Mouse (Mus musculus): ENCODE data around the gene AC129217.1. TPM values are rescaled to one million over a fixed set of nuclear protein-coding genes. Genes with fewer than 3 reads are reported as not detected.

AC129217.1 gene
- polyA plus RNA-seq, 1 experiment from 2014 or later, result not detected

DNA sequence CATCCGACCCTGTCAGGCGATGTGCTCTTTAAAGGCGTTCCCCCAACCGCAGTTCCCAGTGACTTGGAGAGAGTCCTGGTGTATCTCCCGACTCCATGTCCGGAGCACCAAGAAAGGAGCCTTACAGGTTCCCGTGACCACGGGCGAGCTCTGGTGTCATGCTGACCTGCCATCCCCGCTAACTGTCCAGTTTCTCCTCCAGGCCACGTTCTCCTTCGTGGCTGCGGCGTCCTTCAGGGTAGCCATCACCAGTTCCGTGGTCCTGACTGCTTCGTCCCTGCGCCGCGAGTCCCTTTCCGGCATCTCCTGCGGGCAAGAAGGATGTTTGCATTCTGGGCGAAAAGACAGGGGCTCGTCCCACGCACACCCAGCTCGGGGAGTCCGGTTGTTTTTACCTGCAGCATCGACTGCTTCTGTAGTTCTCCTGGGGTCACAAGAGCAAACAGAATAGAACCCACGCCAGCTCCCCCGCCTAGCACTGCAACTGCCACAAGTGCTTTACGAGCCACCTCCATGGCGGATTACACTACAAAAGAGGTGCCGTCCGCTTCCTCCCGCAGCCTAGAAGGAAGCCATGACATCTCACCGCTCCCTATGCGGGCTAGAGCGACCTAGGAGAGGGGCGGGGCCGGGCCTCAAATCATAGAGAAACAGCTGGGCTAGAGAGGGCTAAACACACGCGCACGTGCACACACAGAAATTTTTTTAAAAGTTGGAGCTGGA is 50.9 kb downstream of the AC129217.1 start, which contains the start of gene Uqcc3:
Uqcc3 (minus strand) TSS at position 613 of the 723 bp plus-strand sequence.
- WGBS, result under 1% methylated on average over 42 of the region's 42 CpGs
- no peaks in the 10 kb centered on the region for H3K9me3 ChIP-seq
- H3K36me3 ChIP-seq, result peaks cover 27% of the 10 kb centered on the region
- H3K9ac ChIP-seq, result peak within 1 kb of the TSS; percentile 79
- peak within 1 kb of the TSS; percentile 71 for H3K4me3 ChIP-seq
- peak; percentile 89 for ATAC-seq (ENCODE audit: insufficient number of reproducible peaks, low FRiP score, low TSS enrichment, low read depth)
- H3K4me2 ChIP-seq, result peak within 1 kb of the TSS; percentile 65
- H3K27ac ChIP-seq, result peak within 1 kb of the TSS; percentile 88
- H3K27me3 ChIP-seq, result no peaks in the 10 kb centered on the region
- peaks cover 10% of the 10 kb centered on the region; the same call in 1 of the 2 replicates for H3K4me1 ChIP-seq

- WGBS, result 15% methylated on average over 3 of the region's 3 CpGs
- peak overlapping the region; percentile 71 for H3K4me3 ChIP-seq
- peak overlapping the region; percentile 88 for H3K27ac ChIP-seq
- H3K9ac ChIP-seq, result peak overlapping the region; percentile 79; the same call in 1 of the 2 replicates
- H3K36me3 ChIP-seq, result peaks cover 23% of the 10 kb centered on the region
- ATAC-seq (ENCODE audit: insufficient number of reproducible peaks, low FRiP score, low TSS enrichment, low read depth), result no peak
- H3K4me2 ChIP-seq, result peak overlapping the region; percentile 65
- H3K4me1 ChIP-seq, result peaks cover 10% of the 10 kb centered on the region; the same call in 1 of the 2 replicates
- no peaks in the 10 kb centered on the region for H3K9me3 ChIP-seq
- no peaks in the 10 kb centered on the region for H3K27me3 ChIP-seq
Measured at GRCm38 (mm10) chr19:8881034-8881392, 51.4 kb downstream of the AC129217.1 start.

GRCm38 (mm10) chr19:8883616-8884015 is 54.0 kb downstream of the AC129217.1 start, which contains the start of the genes Lbhd1 and Gm49403:
TSS of gene Lbhd1 (plus strand) at chr19:8883732.
TSS of gene Gm49403 (plus strand) at chr19:8883930.
- ATAC-seq (ENCODE audit: insufficient number of reproducible peaks, low FRiP score, low TSS enrichment, low read depth), result no peak
- no peaks in the 10 kb centered on the region for H3K9me3 ChIP-seq
- no peak within 1 kb of the TSS for H3K27ac ChIP-seq
- H3K27me3 ChIP-seq, result no peaks in the 10 kb centered on the region
- no peak within 1 kb of the TSS for H3K9ac ChIP-seq
- H3K36me3 ChIP-seq, result 0 out of 2 replicates have a peak, but pooled peaks cover 2% of the 10 kb centered on the region
- WGBS, result 73% methylated on average over 3 of the region's 3 CpGs
- no peak within 1 kb of the TSS for H3K4me3 ChIP-seq
- peaks cover 17% of the 10 kb centered on the region for H3K4me1 ChIP-seq
- H3K4me2 ChIP-seq, result no peak within 1 kb of the TSS

- Histone ChIP-seq H3K4me3 (peak overlapping the region; percentile 64), H3K9ac (no peak overlapping the region), H3K4me2 (peak overlapping the region; percentile 67; the same call in 1 of the 2 replicates), H3K4me1 (peaks cover 14% of the 10 kb centered on the region), H3K36me3 (peaks cover 9% of the 10 kb centered on the region), H3K27me3 (no peaks in the 10 kb centered on the region), H3K9me3 (no peaks in the 10 kb centered on the region), H3K27ac (peak overlapping the region; percentile 92)
- ATAC-seq (ENCODE audit: insufficient number of reproducible peaks, low FRiP score, low TSS enrichment, low read depth), result no peak
- WGBS, result 55% methylated on average over 1 of the region's 1 CpGs
Measured at GRCm38 (mm10) chr19:8886916-8887584, 57.5 kb downstream of the AC129217.1 start.

GRCm38 (mm10) chr19:8887585-8888463 is 58.3 kb downstream of the AC129217.1 start:
- no peak for ATAC-seq (ENCODE audit: insufficient number of reproducible peaks, low FRiP score, low TSS enrichment, low read depth)
- Histone ChIP-seq H3K4me3 (peak overlapping the region; percentile 64), H3K27me3 (no peaks in the 10 kb centered on the region), H3K4me2 (peak overlapping the region; percentile 67), H3K9ac (peak overlapping the region; percentile 89), H3K4me1 (peaks cover 16% of the 10 kb centered on the region), H3K9me3 (no peaks in the 10 kb centered on the region), H3K36me3 (peaks cover 9% of the 10 kb centered on the region), H3K27ac (peak overlapping the region; percentile 92)
- WGBS, result 14% methylated on average over 19 of the region's 19 CpGs

GRCm38 (mm10) chr19:8888511-8889385 is 59.2 kb downstream of the AC129217.1 start, which contains the start of the genes 1810009A15Rik and Gm49416:
TSS of gene 1810009A15Rik (plus strand) at chr19:8888853.
TSS of gene Gm49416 (plus strand) at chr19:8888926.
- H3K27me3 ChIP-seq, result no peaks in the 10 kb centered on the region
- H3K4me3 ChIP-seq, result peak within 1 kb of the TSS; percentile 64
- peak; percentile 92 for ATAC-seq (ENCODE audit: insufficient number of reproducible peaks, low FRiP score, low TSS enrichment, low read depth)
- H3K9me3 ChIP-seq, result no peaks in the 10 kb centered on the region
- peak within 1 kb of the TSS; percentile 89 for H3K9ac ChIP-seq
- peak within 1 kb of the TSS; percentile 67 for H3K4me2 ChIP-seq
- H3K36me3 ChIP-seq, result peaks cover 9% of the 10 kb centered on the region
- WGBS, result under 1% methylated on average over 58 of the region's 58 CpGs
- H3K27ac ChIP-seq, result peak within 1 kb of the TSS; percentile 92
- H3K4me1 ChIP-seq, result peaks cover 20% of the 10 kb centered on the region

Small RNA genes within 50 kb of the gene (microRNA-seq; reads per million reads assigned to microRNA genes)
- gene Mir5136, result not detected

Other genes starting within 250 kb of the AC129217.1 start
- 0.04 TPM in 1 of 2 replicates, not detected in the other for gene Slc22a8, start 238.5 kb upstream of the AC129217.1 start, polyA plus RNA-seq (2015; fragmentation: Nextera tagmentation; extraction: Ambion mirVana)
- gene Slc22a6, start 211.7 kb upstream of the AC129217.1 start, polyA plus RNA-seq (2015; fragmentation: Nextera tagmentation; extraction: Ambion mirVana), result 0.06 TPM in 1 of 2 replicates, not detected in the other
- gene Chrm1, start 166.0 kb upstream of the AC129217.1 start, polyA plus RNA-seq (2015; fragmentation: Nextera tagmentation; extraction: Ambion mirVana), result 0.18 and 0.19 TPM in 2 replicates
- gene Slc3a2, start 106.4 kb upstream of the AC129217.1 start, polyA plus RNA-seq (2015; fragmentation: Nextera tagmentation; extraction: Ambion mirVana), result 118 and 148 TPM in 2 replicates
- 93.8 and 96.0 TPM in 2 replicates for gene Wdr74, start 93.9 kb upstream of the AC129217.1 start, polyA plus RNA-seq (2015; fragmentation: Nextera tagmentation; extraction: Ambion mirVana)
- 1.7 and 2.3 TPM in 2 replicates for gene 1700092M07Rik, start 89.1 kb upstream of the AC129217.1 start, polyA plus RNA-seq (2015; fragmentation: Nextera tagmentation; extraction: Ambion mirVana)
- 185 and 189 TPM in 2 replicates for gene Stx5a, start 88.4 kb upstream of the AC129217.1 start, polyA plus RNA-seq (2015; fragmentation: Nextera tagmentation; extraction: Ambion mirVana)
- gene Nxf1, start 72.7 kb upstream of the AC129217.1 start, polyA plus RNA-seq (2015; fragmentation: Nextera tagmentation; extraction: Ambion mirVana), result 171 and 188 TPM in 2 replicates
- gene Tmem223, start 58.8 kb upstream of the AC129217.1 start, polyA plus RNA-seq (2015; fragmentation: Nextera tagmentation; extraction: Ambion mirVana), result 141 and 155 TPM in 2 replicates
- gene Tmem179b, start 55.3 kb upstream of the AC129217.1 start, polyA plus RNA-seq (2015; fragmentation: Nextera tagmentation; extraction: Ambion mirVana), result 78.4 and 81.7 TPM in 2 replicates
- gene Taf6l, start 43.4 kb upstream of the AC129217.1 start, polyA plus RNA-seq (2015; fragmentation: Nextera tagmentation; extraction: Ambion mirVana), result 24.9 and 25.3 TPM in 2 replicates
- gene Polr2g, start 31.2 kb upstream of the AC129217.1 start, polyA plus RNA-seq (2015; fragmentation: Nextera tagmentation; extraction: Ambion mirVana), result 149 and 152 TPM in 2 replicates
- gene Zbtb3, start 27.2 kb upstream of the AC129217.1 start, polyA plus RNA-seq (2015; fragmentation: Nextera tagmentation; extraction: Ambion mirVana), result 4.6 and 4.8 TPM in 2 replicates
- 50.4 and 56.8 TPM in 2 replicates for gene Ttc9c, start 10.4 kb upstream of the AC129217.1 start, polyA plus RNA-seq (2015; fragmentation: Nextera tagmentation; extraction: Ambion mirVana)
- 5.4 and 5.6 TPM in 2 replicates for gene Hnrnpul2, start 9.8 kb upstream of the AC129217.1 start, polyA plus RNA-seq (2015; fragmentation: Nextera tagmentation; extraction: Ambion mirVana)
- gene Bscl2, start 7.7 kb downstream of the AC129217.1 start, polyA plus RNA-seq (2015; fragmentation: Nextera tagmentation; extraction: Ambion mirVana), result 77.4 and 93.6 TPM in 2 replicates
- gene Gng3, start 9.4 kb downstream of the AC129217.1 start, polyA plus RNA-seq (2015; fragmentation: Nextera tagmentation; extraction: Ambion mirVana), result 2.0 and 3.0 TPM in 2 replicates
- gene Lrrn4cl, start 21.0 kb downstream of the AC129217.1 start, polyA plus RNA-seq (2015; fragmentation: Nextera tagmentation; extraction: Ambion mirVana), result 3.1 and 4.3 TPM in 2 replicates
- gene Ubxn1, start 41.7 kb downstream of the AC129217.1 start, polyA plus RNA-seq (2015; fragmentation: Nextera tagmentation; extraction: Ambion mirVana), result 173 and 176 TPM in 2 replicates
- 65.9 and 69.1 TPM in 2 replicates for gene Uqcc3, start 51.1 kb downstream of the AC129217.1 start, polyA plus RNA-seq (2015; fragmentation: Nextera tagmentation; extraction: Ambion mirVana)
- 69.3 and 76.7 TPM in 2 replicates for gene Lbhd1, start 54.0 kb downstream of the AC129217.1 start, polyA plus RNA-seq (2015; fragmentation: Nextera tagmentation; extraction: Ambion mirVana)
- gene Gm49403, start 54.2 kb downstream of the AC129217.1 start, polyA plus RNA-seq (2015; fragmentation: Nextera tagmentation; extraction: Ambion mirVana), result not detected in 2 replicates
- gene 1810009A15Rik, start 59.1 kb downstream of the AC129217.1 start, polyA plus RNA-seq (2015; fragmentation: Nextera tagmentation; extraction: Ambion mirVana), result 76.8 and 80.9 TPM in 2 replicates
- gene Gm49416, start 59.2 kb downstream of the AC129217.1 start, polyA plus RNA-seq (2015; fragmentation: Nextera tagmentation; extraction: Ambion mirVana), result not detected in 2 replicates
- 38.6 and 42.0 TPM in 2 replicates for gene Ints5, start 63.2 kb downstream of the AC129217.1 start, polyA plus RNA-seq (2015; fragmentation: Nextera tagmentation; extraction: Ambion mirVana)
- gene Ganab, start 68.3 kb downstream of the AC129217.1 start, polyA plus RNA-seq (2015; fragmentation: Nextera tagmentation; extraction: Ambion mirVana), result 97.4 and 102 TPM in 2 replicates
- 47.1 and 48.6 TPM in 2 replicates for gene B3gat3, start 90.6 kb downstream of the AC129217.1 start, polyA plus RNA-seq (2015; fragmentation: Nextera tagmentation; extraction: Ambion mirVana)
- 4.0 and 4.6 TPM in 2 replicates for gene Rom1, start 99.6 kb downstream of the AC129217.1 start, polyA plus RNA-seq (2015; fragmentation: Nextera tagmentation; extraction: Ambion mirVana)
- 41.8 and 42.7 TPM in 2 replicates for gene Eml3, start 99.8 kb downstream of the AC129217.1 start, polyA plus RNA-seq (2015; fragmentation: Nextera tagmentation; extraction: Ambion mirVana)
- 155 and 160 TPM in 2 replicates for gene Mta2, start 112.1 kb downstream of the AC129217.1 start, polyA plus RNA-seq (2015; fragmentation: Nextera tagmentation; extraction: Ambion mirVana)
- 29.3 and 30.0 TPM in 2 replicates for gene Tut1, start 124.1 kb downstream of the AC129217.1 start, polyA plus RNA-seq (2015; fragmentation: Nextera tagmentation; extraction: Ambion mirVana)
- 467 and 482 TPM in 2 replicates for gene Eef1g, start 137.3 kb downstream of the AC129217.1 start, polyA plus RNA-seq (2015; fragmentation: Nextera tagmentation; extraction: Ambion mirVana)
- gene Ahnak, start 159.5 kb downstream of the AC129217.1 start, polyA plus RNA-seq (2015; fragmentation: Nextera tagmentation; extraction: Ambion mirVana), result 96.4 and 104 TPM in 2 replicates

All from limb, embryonic 15.5 days (tissue).